Comparison of ENCODE assay signal across 18 mouse cellular contexts in the genomic region with DNA sequence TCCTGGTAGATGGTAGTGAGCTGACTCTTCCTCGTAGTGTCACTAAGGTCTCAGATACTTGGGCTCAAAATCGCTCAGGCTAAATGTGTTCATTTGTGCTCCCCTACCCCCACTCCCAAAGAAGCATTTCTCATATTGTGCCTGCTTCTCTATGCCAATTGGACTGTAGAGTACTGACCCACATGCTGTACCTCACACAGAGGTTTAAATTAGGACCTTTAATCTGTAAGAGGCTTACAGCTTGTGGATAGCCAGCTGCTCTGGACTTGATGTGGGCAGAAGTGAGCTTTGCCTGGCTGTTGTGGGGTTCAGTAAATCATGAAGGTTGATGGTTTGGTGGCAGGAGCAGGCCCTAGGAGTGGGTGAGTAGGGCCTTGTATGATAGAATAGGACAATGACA.
"Had no signal": no experiment of that assay in that cellular context is flagged by ENCODE, and none has a peak within 500 bp of the region (broad histone marks: within the 10 kb centered on the region; RNA-seq: fewer than 3 reads in every experiment).

No protein-coding gene starts in this region.

- H3K4me3 ChIP-seq: liver, embryonic 15.5 days; lung, embryonic 15.5 days; megakaryocyte, embryonic 14.5 days; midbrain, embryonic 13.5 days; midbrain, embryonic 15.5 days; neural tube, embryonic 12.5 days had no signal

- DNase-seq: liver, postnatal 0 days; lung, adult 2 months; lung, postnatal 14 days; lung, postnatal 36 days; right cerebral cortex, adult 18-20 months; right cerebral cortex, postnatal 25 days; right cerebral cortex, postnatal 4 days; spleen, adult 18-20 months; thymus, adult 18-20 months; thymus, postnatal 14 days; thymus, postnatal 36 days had no signal

- H3K27ac ChIP-seq: liver, embryonic 15.5 days; lung, embryonic 15.5 days; macrophage; midbrain, embryonic 13.5 days; midbrain, embryonic 15.5 days; neural tube, embryonic 12.5 days had no signal
